Mouse (Mus musculus) gastrocnemius, adult 8-10 months (tissue): ENCODE measurements around the gene Baz1a. TPM values are rescaled to one million over a fixed set of nuclear protein-coding genes. Genes with fewer than 3 reads are reported as not detected.

Experiments
- DNase-seq, 2 experiments: peaks; one replicate each; pipeline ENCODE4 v3.0.0; 2022; ENCODE audit warnings: low spot score in 2 of 2
- total RNA-seq, 4 experiments: library from RNA; stranded (reverse); gene quantifications; 2 replicates each; pipeline ENCODE4 v1.2.4; 2022

Baz1a gene
- total RNA-seq, 4 experiments from 2014 or later = 1.8 to 3.1 (median 2.7) TPM

DNA sequence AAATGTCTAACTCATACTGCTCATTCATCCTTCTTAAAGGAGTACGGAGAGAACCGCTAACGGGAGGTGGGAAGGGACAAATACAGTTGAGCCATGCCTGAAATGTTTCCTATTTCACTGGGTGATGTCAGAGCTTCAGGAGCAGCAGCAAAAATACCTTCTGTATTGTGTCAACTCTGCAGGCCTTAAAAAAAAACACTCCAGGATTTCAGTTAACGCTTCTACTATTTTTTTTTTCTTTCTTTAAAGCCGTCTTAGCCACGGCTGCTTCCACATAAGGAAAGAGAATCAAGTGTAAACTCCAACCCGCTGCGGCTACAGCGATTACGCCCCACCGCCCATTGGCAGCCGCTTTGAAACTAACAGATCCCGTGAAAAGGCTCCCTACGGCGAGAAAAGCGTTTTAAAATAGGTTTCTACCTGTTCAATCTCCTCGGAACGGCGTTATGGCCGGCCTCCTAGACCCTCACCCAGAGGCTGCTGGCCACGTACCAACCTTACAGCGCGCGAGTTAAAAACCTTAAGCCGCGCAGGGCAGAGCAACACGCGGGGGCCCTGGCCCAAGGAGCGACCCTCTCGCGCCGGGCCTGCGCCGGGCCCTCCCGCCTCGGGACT lies 152.1 kb downstream of the Baz1a start:
- peak in 1 of 2 experiments; percentile 19 for DNase-seq

DNA sequence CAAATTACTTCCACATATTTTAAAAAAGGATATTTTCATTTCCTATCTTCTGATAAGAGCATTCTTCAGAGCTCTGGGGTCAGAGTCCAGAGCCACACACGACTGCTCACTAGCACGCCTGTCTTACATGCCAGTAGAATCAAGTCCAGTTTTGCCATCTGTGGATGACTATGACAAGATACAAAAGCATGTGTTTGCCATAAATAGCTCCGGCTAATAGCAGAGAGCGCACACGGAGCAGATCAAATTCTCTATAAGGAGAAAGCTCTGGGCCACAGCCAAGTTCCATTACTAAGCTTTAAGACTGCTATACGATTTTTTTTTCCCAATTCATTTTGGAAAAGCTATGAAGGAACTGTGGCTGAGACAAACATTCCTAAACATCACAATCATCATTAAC lies 154.6 kb downstream of the Baz1a start:
- no peak for DNase-seq

DNA sequence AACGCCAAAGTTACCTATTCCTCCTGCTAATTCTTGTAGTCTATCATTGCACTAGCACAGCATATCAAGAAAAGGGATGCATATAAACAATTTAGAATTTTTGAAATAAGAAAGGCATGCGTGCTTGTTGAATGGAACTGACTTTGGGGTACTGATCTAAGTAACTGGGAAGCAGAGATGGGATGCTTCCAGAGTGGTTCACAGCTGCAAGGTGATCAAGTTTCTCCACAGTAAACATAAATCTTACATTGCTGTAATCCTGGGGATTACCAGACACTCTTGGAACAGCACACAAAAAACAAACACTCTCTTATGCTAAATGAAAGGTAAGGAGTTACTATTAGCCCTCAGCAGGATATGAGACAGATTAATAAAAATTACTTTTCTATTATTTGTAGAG lies 163.6 kb downstream of the Baz1a start:
- no peak for DNase-seq

DNA sequence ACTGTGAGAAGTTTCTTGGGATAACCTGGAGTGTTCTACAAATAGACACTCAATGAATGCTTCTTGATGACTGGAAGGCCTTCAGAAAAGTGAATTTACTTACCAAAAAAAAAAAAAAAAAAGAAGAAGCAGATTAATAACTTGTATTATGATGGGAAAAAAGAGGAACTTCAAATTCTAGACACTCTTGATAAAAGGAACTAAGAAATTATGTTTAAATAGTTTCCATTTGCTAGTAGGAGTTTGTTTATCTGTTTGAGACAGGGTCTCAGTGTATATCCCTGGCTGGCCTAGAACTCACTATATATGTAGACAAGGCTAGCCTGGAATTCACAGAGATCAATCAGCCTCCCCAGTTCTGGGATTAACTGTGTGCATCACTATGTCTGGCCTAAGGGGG lies 169.7 kb downstream of the Baz1a start:
- no peak for DNase-seq

Other genes starting within 250 kb of the Baz1a start
- 10 to 100 TPM; 19.1 to 21.2 (median 19.7) TPM for gene Snx6, start 218.6 kb downstream of the Baz1a start, total RNA-seq
- 100 to 1,000 TPM; 479 to 530 (median 494) TPM for gene Cfl2, start 151.5 kb downstream of the Baz1a start, total RNA-seq
- gene Gm20403, start 27.8 kb downstream of the Baz1a start, total RNA-seq = not detected
- gene 2700097O09Rik, start 65.8 kb upstream of the Baz1a start, total RNA-seq = 10 to 100 TPM in 1 of 4 experiments, 1 to 10 TPM in 3; 4.5 to 10.3 (median 8.1) TPM
- gene Srp54a, start 65.9 kb upstream of the Baz1a start, total RNA-seq = 10 to 100 TPM; 66.2 to 94.8 (median 80.8) TPM
- gene Fam177a, start 110.1 kb upstream of the Baz1a start, total RNA-seq = 1 to 10 TPM in 2 of 4 experiments, under 1 TPM in 1, not detected in 1; 0.29 to 4.8 (median 3.6) TPM
- gene Srp54b, start 140.8 kb upstream of the Baz1a start, total RNA-seq = 10 to 100 TPM; 22.4 to 44.2 (median 32.0) TPM
- 1 to 10 TPM; 4.3 to 9.0 (median 7.2) TPM for gene 1700047I17Rik2, start 185.2 kb upstream of the Baz1a start, total RNA-seq
- gene Srp54c, start 215.8 kb upstream of the Baz1a start, total RNA-seq = 10 to 100 TPM; 21.9 to 25.5 (median 22.3) TPM